Mouse (Mus musculus) right cerebral cortex, postnatal 4 days (tissue): ENCODE results near the gene Mog.

ENCODE experiments used
- DNase-seq: peaks from one replicate; pipeline ENCODE4 v3.0.0-alpha.2; 2022

Mog gene

DNA sequence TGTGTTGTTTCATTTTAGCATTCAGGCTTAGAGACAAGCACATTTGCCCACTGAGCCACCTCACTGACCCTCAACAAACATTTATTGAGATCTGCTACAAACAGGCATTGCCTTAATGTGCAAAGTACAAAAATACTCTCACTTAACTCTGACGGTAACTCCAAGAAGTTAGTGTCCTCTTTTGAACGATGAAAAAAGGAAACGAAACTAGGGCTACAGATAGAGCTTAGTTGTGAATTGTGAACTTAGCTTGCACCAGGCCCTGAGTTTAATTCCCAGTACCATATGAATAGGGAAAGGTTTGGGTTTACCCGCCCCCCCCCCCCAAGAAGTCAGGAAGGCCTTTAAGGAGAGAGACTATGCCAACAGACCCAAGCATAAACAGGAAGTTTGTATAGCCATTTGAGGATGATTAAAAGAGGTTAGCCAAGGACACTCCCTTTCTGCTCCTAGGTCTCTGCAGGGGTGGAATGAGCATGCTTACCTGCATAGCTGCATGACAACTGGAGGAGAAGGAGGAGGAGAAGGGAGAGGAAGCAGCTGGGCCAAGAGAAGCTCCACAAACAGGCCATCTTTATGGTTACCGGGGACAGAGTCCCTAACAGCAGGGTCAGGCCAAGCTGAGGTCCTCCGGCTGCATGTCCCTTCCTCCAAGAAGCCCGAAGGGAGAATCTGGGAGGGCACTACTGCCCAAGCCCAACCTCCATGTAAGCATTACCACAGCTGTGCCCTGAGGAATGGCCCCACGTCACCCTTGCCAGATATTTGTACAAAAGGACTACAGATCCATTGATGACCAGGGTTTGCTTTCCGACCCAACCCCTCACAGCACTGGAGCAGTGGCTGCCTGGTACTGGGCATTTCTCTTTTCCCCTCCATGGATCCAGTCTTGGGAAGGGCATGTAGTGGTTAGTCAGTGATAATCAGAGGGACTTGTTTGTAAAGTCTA is at the start of gene Mog:
TSS of gene Mog (minus strand) at position 771 of the 949 bp plus-strand sequence.
- no peak for DNase-seq

DNA sequence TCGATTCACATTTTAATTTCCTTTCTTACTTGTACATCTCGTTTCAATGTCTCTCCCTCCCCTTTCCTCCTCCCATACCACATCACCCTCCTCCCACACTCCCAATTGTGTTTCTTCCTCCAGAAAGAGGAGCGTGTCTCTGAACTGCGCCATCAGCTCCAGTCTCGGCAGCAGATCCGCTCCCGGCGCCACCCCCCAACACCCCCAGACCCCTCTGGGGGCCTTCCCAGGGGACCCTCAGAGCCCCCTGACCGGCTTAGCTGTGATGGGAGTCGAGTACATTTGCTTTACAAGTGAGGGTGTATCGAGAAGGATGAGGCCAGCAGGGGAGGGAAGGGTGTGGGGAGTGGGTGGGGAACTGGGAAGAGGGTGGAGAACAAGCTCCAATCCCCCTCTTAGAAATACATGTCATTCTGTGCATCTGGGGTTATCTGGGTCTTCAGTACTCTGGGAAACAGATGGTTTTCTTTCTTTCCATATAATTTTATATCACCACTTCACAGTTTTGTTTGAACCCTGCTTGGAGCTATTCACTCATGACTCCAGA is 49.6 kb upstream of the Mog start:
- no peak for DNase-seq

DNA sequence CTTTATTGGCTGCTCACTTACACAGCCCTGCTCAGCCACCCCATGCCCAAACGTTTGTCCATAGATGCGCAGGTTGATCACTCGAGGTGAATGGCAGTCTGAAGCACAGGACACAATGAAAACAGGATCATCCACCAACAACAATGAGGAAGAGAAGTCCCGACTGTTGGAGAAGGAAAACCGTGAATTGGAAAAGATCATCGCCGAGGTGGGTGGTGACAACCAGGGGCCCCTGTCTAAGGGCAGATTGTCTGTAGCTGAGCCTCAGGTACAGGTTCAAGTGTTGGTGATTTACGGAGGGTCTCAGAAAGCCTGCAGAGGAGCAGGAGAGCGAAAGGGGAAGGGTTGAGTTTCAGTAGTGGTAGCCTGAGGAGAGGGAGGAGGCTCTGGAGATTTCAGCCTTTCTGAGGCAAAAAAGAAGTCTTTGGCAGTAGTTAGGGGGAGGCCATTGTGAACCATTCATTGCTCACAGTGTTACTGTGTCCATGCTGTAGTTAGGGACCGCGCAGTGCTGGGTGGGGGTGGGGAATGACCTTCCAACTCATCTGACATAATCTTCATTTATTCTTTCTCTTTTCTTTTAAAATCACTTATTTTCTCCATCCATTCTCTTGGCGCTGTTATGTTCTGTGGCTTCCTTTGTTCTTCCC is 49.0 kb upstream of the Mog start:
- DNase-seq, result no peak

DNA sequence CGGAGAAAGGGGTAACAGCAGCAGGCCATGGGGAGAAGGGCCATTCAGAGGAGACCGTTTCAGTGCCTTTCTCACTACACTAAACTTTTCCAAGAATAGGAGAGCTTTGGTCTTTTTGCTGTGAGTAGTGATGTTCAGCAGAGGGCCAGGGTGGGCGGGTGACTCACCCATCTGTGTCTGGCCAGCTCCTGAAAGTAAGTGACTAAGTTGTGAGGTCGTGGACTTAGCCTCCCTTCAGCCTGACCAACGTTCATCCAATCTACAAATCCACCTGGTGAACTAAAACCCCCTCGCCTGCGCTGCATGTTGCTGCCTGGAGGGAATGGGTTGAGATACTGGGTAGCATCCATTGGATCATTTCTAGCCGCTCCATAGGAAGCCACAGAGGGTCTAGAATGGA is 46.9 kb upstream of the Mog start:
- DNase-seq, result no peak

DNA sequence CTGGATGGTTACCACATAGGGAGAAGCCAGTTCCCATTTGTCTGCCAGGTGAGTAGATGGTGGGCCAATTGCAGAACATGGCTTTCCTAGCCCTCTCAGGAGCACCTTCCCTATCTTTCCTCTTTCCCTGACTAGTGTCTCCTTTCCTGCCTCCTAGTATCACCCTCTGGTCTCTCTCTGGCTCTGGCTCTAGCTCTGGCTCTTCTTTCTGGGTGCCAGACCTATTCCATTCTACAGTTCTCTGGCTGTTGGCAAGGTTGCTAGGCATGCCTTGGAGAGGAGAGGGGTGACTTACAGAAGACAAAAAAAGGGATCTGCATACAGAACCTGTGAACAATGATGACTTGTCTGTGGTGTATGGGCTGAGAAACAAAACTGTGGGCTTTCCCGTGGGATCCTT is 44.7 kb upstream of the Mog start:
- no peak for DNase-seq

DNA sequence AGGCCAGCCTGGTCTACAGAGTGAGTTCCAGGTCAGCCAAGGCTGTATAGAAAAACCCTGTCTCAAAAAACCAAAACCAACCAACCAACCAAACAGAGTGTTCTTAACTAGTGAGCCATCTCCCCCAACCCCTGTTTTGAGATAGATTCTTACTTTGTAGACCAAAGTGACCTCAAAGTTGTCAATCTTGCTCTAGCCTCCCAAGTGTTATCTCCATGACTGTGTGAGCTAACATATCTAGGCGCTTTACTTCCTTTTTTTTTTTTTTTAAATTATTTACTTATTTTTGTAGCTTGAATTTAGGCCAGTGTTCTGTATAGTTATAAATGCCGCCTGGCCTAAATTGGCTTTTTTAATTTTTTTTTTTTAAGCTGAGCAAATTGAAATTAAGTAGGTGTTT is 42.8 kb upstream of the Mog start:
- DNase-seq, result no peak

DNA sequence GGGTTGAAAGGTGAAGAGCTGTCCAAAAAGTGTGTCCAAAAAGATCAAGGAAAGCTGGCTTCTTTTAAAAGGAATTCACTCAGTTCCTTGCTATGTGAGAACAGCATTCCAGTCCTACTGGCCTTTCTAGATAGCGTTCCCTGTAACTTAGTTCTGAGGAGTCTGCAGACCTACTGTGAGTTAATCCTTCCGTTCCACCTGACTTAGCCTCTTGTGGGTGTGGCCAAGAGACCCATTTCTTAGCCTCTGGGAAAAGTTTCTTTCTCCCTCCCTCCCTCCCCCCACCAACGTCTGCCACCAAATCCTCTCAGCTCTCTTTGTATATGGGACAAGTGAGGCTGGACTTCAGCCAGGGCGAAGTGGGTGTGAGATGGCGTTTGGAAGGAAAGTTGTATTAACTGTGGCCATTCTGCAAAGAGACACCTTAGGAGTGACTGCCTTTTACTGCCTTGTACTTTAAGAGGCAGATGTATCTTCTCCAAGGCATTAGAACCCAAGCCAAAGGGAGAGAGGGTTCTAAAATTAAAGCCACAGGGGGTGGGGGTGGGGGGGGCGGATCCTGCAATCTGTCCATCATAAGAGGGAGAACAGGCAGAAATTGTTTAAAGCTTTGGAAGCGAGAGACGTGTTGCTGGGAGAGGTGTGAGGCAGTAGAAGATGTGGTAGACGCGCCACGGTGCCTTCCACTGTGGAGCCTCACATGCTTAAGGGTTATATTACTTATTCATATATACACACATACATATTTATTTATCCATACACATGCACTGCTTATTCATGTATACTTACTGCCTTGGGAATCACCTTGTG is 40.7 kb upstream of the Mog start:
- DNase-seq, result no peak

DNA sequence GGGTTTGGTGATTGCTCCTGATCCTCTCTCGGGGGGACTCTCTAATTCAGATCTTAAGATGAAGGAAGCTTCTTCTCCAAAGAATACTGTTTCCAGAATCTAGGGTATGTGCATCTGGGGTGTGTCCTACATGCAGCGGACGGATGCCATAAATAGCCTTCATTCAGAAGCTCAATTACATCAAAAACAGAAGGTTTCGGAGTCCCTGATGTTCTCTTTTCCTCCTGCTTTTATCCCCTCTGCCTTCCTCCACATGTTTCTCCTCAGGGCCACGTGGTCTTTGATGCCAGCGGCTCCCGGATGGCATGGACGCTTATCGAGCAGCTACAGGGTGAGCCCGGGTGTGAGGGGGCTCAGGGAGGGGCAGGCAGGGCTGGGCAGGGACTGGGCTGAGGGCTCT is 39.9 kb upstream of the Mog start:
- DNase-seq, result no peak

DNA sequence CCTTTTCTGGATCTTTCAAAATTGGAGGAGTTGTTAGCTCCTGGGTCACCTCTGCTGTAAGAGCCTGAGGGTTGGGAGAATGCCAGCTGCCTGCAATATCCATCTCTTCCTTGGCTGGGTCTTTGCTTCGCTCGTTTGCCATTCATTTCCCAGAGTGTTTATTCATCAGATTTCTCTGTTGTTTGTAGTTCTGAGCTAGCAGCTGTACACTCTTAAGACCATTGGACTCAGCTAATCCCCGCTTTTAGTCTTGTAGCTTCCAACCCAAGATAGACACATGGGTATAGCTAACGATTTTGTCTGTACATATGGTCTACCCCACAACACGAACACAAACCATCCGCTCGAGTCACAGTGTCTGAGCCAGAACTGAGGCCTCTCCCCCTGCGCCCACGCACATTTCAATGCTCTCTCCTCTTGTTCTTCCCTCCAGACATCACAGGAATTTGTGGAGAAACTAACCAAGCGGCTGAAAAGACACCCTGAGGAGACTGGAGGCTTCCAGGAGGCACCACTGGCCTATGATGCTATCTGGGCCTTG is 39.0 kb upstream of the Mog start:
- DNase-seq, result no peak

DNA sequence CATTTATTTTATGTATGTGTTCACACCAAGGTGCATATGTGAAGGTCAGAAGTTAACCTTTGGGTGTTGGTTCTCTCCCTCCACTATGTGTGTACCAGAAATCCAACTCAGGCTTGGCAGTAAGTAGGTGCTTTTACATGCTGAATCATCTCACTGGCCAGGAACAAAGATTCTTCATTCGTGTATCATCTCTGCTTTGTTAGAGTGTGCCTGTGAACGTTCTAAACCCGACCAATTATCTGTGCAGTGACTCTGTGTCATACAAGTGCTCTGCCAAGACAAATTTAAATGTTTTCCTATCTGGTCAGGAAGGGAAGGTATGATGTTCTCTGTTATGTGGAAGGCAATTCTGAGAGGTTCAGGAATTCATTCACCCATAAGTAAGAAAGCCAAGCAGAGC is 38.2 kb upstream of the Mog start:
- no peak for DNase-seq

DNA sequence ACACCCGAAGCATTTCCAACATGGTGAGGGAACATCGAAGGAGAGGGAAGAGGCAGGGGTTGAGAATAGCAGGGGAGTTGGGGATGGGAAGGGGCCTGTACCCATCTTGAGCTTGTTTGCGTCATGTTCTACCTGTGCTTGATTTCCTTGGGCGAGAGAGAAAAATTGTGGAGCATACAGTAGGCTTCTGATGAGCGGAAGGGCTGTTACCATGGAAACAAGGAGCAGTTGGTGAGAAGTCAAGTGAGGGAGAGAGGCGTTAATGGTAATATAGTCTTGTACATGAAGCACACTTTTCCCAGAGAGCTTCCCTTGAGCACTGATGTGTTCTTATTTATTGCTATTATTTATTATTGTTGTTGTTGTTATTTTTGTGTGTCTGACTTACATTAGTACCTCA is 33.8 kb upstream of the Mog start:
- no peak for DNase-seq

DNA sequence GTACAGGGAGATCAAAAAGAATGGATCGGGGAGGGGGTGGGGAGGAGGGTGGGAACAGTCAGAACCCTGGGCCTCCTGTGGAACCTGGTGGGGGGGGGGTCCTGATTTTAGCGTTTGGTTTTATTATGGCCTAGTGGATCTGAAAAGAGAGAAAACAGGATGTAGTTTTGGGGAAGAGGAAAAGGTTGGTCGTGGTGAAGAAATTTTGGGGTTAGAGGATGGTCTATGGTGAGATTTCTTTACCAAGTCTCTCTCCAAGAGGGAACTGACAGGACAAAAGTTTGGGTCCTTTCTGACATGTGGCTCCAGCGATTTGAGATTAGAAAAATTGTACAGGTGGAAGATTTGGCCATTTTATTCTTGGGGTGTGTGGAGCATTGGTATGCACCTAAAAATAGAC is 28.5 kb upstream of the Mog start:
- no peak for DNase-seq

DNA sequence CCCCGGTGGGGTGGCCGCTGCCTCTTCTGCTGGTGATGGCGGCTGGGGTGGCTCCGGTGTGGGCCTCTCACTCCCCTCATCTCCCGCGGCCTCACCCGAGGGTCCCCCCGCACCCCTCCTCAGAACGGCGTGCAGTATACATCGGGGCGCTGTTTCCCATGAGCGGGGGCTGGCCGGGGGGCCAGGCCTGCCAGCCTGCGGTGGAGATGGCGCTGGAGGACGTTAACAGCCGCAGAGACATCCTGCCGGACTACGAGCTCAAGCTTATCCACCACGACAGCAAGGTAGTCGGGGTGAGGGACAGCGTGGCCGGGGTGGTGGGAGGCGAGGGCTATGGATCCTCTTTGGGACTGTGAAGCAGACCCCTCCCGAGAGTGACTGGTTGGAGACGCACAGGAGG is 27.7 kb upstream of the Mog start:
- peak; percentile 51 for DNase-seq

DNA sequence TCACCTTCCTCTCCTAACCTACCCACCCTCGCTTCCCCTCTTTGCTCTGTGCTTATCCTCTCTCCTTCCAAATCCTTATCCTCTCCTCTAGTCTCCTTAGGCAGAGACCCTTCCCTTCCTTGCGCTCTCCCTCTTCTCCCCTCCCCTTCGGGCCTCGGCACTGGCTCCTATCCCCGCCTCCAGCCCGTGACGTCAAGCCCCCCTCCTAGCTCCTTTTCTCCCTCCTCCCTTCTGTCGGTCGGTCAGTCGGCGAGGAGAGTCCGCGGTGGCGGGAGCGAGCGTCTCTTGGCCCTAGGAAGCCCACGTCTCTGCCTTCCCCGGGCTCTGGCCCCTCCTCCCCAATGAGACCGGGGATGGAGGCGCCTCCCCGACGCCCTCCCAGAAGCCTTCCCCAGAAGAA is 27.2 kb upstream of the Mog start:
- DNase-seq, result peak; percentile 87

DNA sequence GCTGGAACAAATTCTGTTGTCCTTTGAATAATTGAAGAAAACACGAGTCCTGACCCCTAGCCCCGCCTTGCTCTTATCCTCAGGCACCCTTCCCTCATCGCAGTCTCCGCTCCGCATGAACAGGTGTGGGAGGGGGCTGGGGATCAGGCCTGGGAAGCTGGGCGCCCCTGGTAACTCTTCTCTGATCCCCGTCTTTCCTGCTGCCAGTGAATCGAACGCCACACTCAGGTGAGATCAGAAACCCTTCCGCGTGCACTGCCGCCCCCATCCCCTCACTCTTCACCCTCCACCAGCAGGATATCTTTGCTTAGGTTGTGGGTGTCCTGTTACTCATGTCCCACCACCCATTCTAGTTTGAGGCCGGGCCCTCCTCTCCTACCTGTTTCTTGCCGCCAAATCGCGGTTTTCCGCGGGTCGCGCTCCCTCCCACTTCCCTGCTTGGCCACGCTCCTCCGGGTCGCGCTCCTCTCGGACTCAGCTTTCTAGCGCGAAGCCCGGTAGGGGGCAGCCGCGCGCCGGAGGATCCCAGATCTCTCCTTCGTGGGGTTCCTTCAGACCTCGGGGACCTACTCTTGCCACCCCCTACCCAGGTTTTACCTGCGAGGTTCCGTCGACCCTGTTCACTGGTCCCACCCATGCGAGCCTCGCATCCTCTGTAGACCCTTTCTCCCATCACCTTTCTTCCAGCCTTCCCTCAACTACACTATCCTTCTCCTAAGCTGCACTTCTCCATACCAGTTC is 26.5 kb upstream of the Mog start:
- peak; percentile 87 for DNase-seq

DNA sequence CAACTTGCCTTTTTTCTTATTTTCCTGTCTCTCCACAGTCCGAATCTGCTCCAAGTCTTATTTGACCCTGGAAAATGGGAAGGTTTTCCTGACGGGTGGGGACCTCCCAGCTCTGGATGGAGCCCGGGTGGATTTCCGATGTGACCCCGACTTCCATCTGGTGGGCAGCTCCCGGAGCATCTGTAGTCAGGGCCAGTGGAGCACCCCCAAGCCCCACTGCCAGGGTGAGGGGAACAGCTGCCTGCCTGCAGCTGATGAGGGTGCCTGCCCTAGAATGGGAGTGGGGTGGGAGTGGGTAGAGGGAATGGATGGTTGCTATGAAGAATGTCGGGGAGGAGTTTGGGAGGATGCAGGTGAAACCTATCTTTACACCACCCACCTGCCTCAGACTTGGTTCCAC is 25.2 kb upstream of the Mog start:
- DNase-seq, result no peak

DNA sequence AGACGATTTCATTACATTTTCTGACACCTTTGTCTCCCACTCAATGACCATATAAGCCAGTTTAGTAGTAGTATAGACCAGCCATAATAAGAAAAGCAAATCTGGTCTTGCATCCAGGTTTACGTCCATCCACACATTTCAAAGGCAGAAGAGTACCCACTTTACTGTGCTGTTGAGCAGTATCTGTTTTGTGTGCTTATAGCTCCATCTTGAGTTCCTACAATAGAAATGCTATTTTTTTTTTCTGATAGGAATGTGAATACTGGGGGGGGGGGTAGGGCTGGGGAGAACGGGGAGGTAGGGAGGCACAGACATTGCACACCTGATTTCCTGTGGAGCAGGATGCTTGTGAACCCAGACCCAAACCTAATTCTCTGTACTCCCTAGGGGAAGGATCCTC is 24.8 kb upstream of the Mog start:
- DNase-seq, result no peak

DNA sequence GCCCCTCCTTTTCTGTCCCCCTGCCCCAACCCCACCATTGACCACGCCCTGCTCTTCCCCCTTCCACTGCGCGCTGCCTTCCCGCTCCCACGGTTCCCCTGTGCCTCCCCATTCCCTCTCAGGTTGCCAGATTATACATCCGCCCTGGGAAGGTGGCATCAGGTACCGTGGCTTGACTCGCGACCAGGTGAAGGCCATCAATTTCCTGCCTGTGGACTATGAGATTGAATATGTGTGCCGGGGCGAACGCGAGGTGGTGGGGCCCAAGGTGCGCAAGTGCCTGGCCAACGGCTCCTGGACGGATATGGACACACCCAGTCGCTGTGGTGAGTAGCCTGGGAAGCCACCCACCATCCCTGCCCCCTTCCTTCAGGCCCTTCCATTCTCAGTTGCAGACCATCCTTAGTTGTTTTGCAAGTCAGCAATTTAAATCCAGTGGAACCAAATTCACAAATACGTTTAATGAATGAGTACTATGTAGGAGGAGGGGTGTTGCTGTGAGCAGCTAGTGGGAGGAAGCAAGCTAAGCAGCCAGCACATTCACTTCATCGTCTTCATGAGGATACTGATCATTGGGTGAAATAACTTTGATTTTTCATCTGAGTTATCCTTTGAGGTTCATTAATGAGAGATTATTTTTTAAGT is 24.3 kb upstream of the Mog start:
- DNase-seq, result peak; percentile 20

DNA sequence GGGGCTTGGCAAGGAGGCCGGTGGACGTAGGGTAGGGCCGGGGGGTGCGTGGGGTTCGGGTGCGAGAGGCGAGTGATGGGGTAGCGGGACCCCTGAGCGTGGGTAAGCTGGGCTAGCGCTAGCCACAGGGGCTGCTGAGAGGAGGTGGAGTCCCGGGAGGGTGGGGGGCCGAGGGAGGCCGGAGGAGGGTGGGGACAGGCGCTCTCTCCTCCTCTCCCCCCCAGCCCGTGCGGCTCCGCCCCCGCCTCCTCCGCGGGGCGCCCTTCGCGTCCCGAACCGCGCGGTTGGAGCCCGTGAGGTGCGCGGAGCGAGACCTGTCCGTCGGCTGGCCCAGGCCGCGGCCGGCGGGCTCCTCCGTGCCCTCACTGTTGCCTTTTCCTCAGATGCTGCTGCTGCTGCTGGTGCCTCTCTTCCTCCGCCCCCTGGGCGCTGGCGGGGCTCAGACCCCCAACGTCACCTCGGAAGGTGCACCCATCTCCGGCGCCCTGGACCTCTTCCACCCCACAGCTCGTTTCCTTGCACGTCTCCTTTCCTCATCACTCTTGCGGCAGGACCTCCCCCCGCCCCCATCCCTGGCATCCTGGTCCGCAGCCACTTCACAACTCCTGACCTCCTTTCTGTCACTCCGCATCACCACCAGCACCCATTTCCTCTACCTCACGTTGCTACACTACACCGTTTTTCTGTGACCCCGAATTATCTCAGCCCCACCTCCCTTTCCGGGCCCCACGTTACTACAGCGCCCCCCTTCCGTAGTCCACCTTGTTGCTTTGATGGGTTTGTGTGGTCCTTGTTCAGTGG is 23.3 kb upstream of the Mog start:
- peak; percentile 72 for DNase-seq

DNA sequence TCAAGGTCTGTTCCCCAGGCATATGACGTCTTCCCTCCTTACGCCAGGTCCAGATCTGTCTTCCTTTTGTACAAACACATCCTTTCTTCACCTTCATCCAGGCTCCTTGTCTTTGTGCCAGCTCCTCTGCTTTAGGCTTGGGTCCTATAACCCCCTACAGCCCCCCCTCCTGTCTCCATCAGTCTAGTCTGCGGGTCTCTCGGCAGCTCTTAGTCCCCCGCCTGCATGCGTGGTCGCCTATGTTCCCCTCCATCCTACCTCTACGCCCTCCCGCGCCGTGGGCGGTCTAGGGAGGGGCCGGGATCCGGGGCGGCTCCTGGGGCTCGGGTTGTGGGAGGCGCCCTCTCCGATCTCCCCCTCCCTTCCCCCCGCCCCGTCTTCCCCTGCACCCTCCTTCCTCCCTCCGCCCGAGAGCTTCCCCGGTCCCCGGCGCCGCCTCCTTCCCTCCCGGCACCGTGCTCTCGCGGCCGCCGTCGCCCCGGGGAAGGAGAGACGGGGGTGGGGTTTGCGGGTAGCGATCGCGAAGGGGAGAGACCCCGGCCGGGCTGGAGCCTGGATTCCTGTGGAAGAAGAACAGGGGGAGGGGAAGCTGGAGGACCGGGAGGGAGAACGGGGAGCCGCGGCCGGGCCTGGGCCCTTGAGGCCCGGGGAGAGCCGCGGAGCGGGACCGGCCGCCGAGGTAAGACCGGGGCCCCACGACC is 22.6 kb upstream of the Mog start, which contains the start of gene Gabbr1:
TSS of gene Gabbr1 (plus strand) at position 356 of the 701 bp plus-strand sequence.
- DNase-seq, result peak; percentile 84
